Mouse (Mus musculus): ENCODE data around the gene Tmem143.

DNA sequence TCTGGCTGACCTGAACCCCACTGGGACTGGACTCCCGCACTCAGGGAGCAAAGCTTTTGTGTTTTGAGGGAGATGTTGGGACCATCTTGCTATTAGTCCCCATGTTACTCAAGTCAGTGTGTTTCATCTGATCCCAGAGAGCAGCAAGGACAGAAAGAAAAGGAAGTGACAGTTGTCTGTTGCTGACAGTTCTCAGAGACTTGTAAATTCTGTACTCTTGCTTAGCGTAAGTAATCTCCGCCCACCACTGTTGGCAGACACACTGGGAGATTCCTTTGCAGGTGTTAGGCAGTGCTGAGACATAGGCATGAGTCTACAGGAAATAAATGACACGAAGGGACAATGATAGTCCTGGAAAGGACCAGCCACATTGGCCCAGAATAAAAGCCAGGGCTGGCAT is 59.9 kb downstream of the Tmem143 start:
- no peak for TF ChIP-seq CTCF (IDR thresholded peaks at IDR 0.05; ENCODE audit: insufficient read depth, low read length)
- TF ChIP-seq POLR2A (IDR thresholded peaks at IDR 0.05; ENCODE audit: borderline replicate concordance, extremely low read depth, low read depth, low read length): no peak

Data from lung, adult 2 months (tissue).